Comparison of ENCODE assay signal across 9 mouse cellular contexts in genomic region chr5:142608259-142608988, GRCm38 (mm10). TPM values are rescaled to one million over a fixed set of nuclear protein-coding genes. Genes with fewer than 3 reads are reported as not detected.
DNase-seq lines count a peak whose midpoint lies in the region; ATAC-seq and TF ChIP-seq lines count a peak whose summit lies in the region.
"Had no signal": no experiment of that assay in that cellular context is flagged by ENCODE, and none has a peak within 500 bp of the region (broad histone marks: within the 10 kb centered on the region; RNA-seq: fewer than 3 reads in every experiment).

TSS of gene Mmd2 (minus strand) at chr5:142608800.

- ATAC-seq in kidney, postnatal 0 days (replicated peaks; ENCODE audit: low FRiP score, low read depth) = 0 out of 2 replicates have a peak, but pooled peaks have one; percentile 10
- ATAC-seq in forebrain, postnatal 0 days = peak; percentile 94
- ATAC-seq in midbrain, postnatal 0 days (ENCODE audit: low FRiP score) = peak; percentile 88
- ATAC-seq: Patski had no signal

- DNase-seq in kidney, postnatal 0 days (ENCODE audit: low spot score) = peak; percentile 12
- DNase-seq in kidney, adult 11 months = no peak
- peak; percentile 54 for DNase-seq in cerebellum, adult 11 months
- DNase-seq in forebrain, postnatal 0 days = peak; percentile 80
- DNase-seq in left cerebral cortex, adult 2 months (ENCODE audit: extremely low spot score in 1 of 2, low spot score in 2 of 2) = peak; percentile 64 to 65
- DNase-seq in midbrain, postnatal 0 days (ENCODE audit: low spot score) = peak; percentile 64
- DNase-seq in spleen, adult 18-20 months = no peak
- no peak for DNase-seq in MN1 (ENCODE audit: low spot score)

- intact Hi-C loops in left cerebral cortex, adult 2 months (cut with DNase I) = loop anchor here (5.0 kb wide), 1 partner anchor 209 kb away; the partner anchor contains the start of gene Tnrc18

- 0 out of 2 replicates have a peak within 1 kb of the TSS, but pooled peaks have one; percentile 37 for H3K9ac ChIP-seq in kidney, postnatal 0 days (ENCODE audit: low read depth, low read length)
- H3K9ac ChIP-seq in forebrain, postnatal 0 days = peak within 1 kb of the TSS; percentile 91
- peak within 1 kb of the TSS; percentile 57 for H3K9ac ChIP-seq in midbrain, postnatal 0 days (replicated peaks; ENCODE audit: low read length, poor library complexity, severe bottlenecking)

- peaks cover 9% of the 10 kb centered on the region; the same call in 1 of the 2 replicates for H3K4me1 ChIP-seq in kidney, postnatal 0 days (replicated peaks; ENCODE audit: insufficient read depth, low read length)
- peaks cover 8% of the 10 kb centered on the region; the same call in 1 of the 2 replicates for H3K4me1 ChIP-seq in forebrain, postnatal 0 days (ENCODE audit: insufficient read depth)
- H3K4me1 ChIP-seq in midbrain, postnatal 0 days (ENCODE audit: insufficient read depth, low read length) = peaks cover 3% of the 10 kb centered on the region; the same call in 1 of the 2 replicates

- H3K9me3 ChIP-seq in kidney, postnatal 0 days (replicated peaks; ENCODE audit: low read length) = no peaks in the 10 kb centered on the region
- no peaks in the 10 kb centered on the region for H3K9me3 ChIP-seq in forebrain, postnatal 0 days (ENCODE audit: low read length)
- H3K9me3 ChIP-seq in midbrain, postnatal 0 days (ENCODE audit: low read length) = no peaks in the 10 kb centered on the region

- no peak within 1 kb of the TSS for H3K27ac ChIP-seq in kidney, postnatal 0 days
- H3K27ac ChIP-seq in forebrain, postnatal 0 days (ENCODE audit: low read depth, low read length) = peak within 1 kb of the TSS; percentile 84
- H3K27ac ChIP-seq in left cerebral cortex, adult 2 months = peak within 1 kb of the TSS; percentile 95
- H3K27ac ChIP-seq in midbrain, postnatal 0 days (ENCODE audit: low read depth, low read length) = peak within 1 kb of the TSS; percentile 69

- H3K4me3 ChIP-seq in kidney, postnatal 0 days (replicated peaks; ENCODE audit: low read depth, low read length) = peak within 1 kb of the TSS; percentile 28
- H3K4me3 ChIP-seq in forebrain, postnatal 0 days (ENCODE audit: low read depth, low read length) = peak within 1 kb of the TSS; percentile 72
- H3K4me3 ChIP-seq in left cerebral cortex, adult 2 months = peak within 1 kb of the TSS; percentile 72
- H3K4me3 ChIP-seq in midbrain, postnatal 0 days (ENCODE audit: low read depth, low read length) = peak within 1 kb of the TSS; percentile 62

- peak within 1 kb of the TSS; percentile 63 for H3K4me2 ChIP-seq in kidney, postnatal 0 days (ENCODE audit: low read length)
- H3K4me2 ChIP-seq in forebrain, postnatal 0 days (ENCODE audit: low read depth) = peak within 1 kb of the TSS; percentile 71
- H3K4me2 ChIP-seq in midbrain, postnatal 0 days (ENCODE audit: low read depth, low read length, poor library complexity, severe bottlenecking) = peak within 1 kb of the TSS; percentile 82

- H3K36me3 ChIP-seq in kidney, postnatal 0 days (ENCODE audit: insufficient read depth, low read length) = no peaks in the 10 kb centered on the region
- no peaks in the 10 kb centered on the region for H3K36me3 ChIP-seq in forebrain, postnatal 0 days (ENCODE audit: insufficient read depth)
- H3K36me3 ChIP-seq in midbrain, postnatal 0 days (ENCODE audit: insufficient read depth, low read length) = no peaks in the 10 kb centered on the region

- no peak for TF ChIP-seq CTCF in kidney, postnatal 0 days (IDR thresholded peaks at IDR 0.05; ENCODE audit: low read depth)
- TF ChIP-seq CTCF in forebrain, postnatal 0 days (IDR thresholded peaks at IDR 0.05; ENCODE audit: low read depth) = no peak
- no peak for TF ChIP-seq CTCF in left cerebral cortex, adult 2 months (IDR thresholded peaks at IDR 0.05)
- TF ChIP-seq CTCF in midbrain, postnatal 0 days (IDR thresholded peaks at IDR 0.05) = no peak

- 2% methylated on average over 42 of the region's 42 CpGs for WGBS in kidney, postnatal 0 days
- 4% methylated on average over 42 of the region's 42 CpGs for WGBS in forebrain, postnatal 0 days
- WGBS in midbrain, postnatal 0 days = 2% methylated on average over 38 of the region's 42 CpGs

- H3K27me3 ChIP-seq in kidney, postnatal 0 days (ENCODE audit: insufficient read depth, low read length) = no peaks in the 10 kb centered on the region
- no peaks in the 10 kb centered on the region for H3K27me3 ChIP-seq in forebrain, postnatal 0 days (ENCODE audit: insufficient read depth, low read length)
- H3K27me3 ChIP-seq in midbrain, postnatal 0 days (ENCODE audit: insufficient read depth, low read length) = no peaks in the 10 kb centered on the region

RNA-seq across cellular contexts. Expression of gene Mmd2, which starts in this region (rescaled TPM):
- 0.59 and 0.64 TPM in 2 replicates for polyA plus RNA-seq in kidney, postnatal 0 days (2015; fragmentation: Nextera tagmentation; extraction: Ambion mirVana)
- 112 and 118 TPM in 2 replicates for total RNA-seq in forebrain, postnatal 0 days (2014; rRNA removed)
- polyA plus RNA-seq in forebrain, postnatal 0 days (2015; fragmentation: Nextera tagmentation; extraction: Ambion mirVana) = 107 and 127 TPM in 2 replicates
- 100 to 1,000 TPM; 103 to 104 TPM for total RNA-seq in left cerebral cortex, adult 2 months (2021)
- total RNA-seq in midbrain, postnatal 0 days (2014; rRNA removed) = 114 and 153 TPM in 2 replicates
- 120 and 137 TPM in 2 replicates for polyA plus RNA-seq in midbrain, postnatal 0 days (2015; fragmentation: Nextera tagmentation; extraction: Ambion mirVana)
- polyA plus RNA-seq: Patski had no signal

Comparison
In these comparisons a context has a peak if more than half of its experiments do, and no peak if none do; other contexts are left out.
1. RNA of gene Mmd2 (polyA plus RNA-seq): 107 to 127 TPM in forebrain, postnatal 0 days and 120 to 137 TPM in midbrain, postnatal 0 days; 0.59 to 0.64 TPM in kidney, postnatal 0 days; every median in the first group is over 10 times any median in the second.
2. Peak in DNase-seq, ATAC-seq, H3K4me3 ChIP-seq, H3K9ac ChIP-seq and H3K4me2 ChIP-seq in kidney, postnatal 0 days; RNA of the gene not detected or under 1 TPM.
3. ATAC-seq: peak in every context shown above with its lines; median percentile 94 in forebrain, postnatal 0 days; 88 in midbrain, postnatal 0 days; 10 in kidney, postnatal 0 days.
4. DNase-seq: peak in cerebellum, adult 11 months (single experiment), forebrain, postnatal 0 days (single experiment), left cerebral cortex, adult 2 months (2 of 2) and midbrain, postnatal 0 days (single experiment); none in kidney, adult 11 months (single experiment), spleen, adult 18-20 months (0 of 2) and MN1 (single experiment).
5. H3K9ac ChIP-seq: peak in every context shown above with its lines; median percentile 91 in forebrain, postnatal 0 days; 57 in midbrain, postnatal 0 days; 37 in kidney, postnatal 0 days.
6. Peak in every context shown above with its lines, with median percentiles within 50 percentile points of each other: H3K4me2 ChIP-seq and H3K4me3 ChIP-seq.